Mouse (Mus musculus): ENCODE data around the gene Ulbp1. TPM values are rescaled to one million over a fixed set of nuclear protein-coding genes. Genes with fewer than 3 reads are reported as not detected.

The Ulbp1 gene
- polyA plus RNA-seq, 1 experiment from 2014 or later, result 3.5 TPM

- WGBS, result under 1% methylated on average over 73 of the region's 73 CpGs
- peak; percentile 49 for ATAC-seq
- peaks cover 22% of the 10 kb centered on the region for H3K27me3 ChIP-seq (replicated peaks)
- no peaks in the 10 kb centered on the region for H3K36me3 ChIP-seq
- H3K9ac ChIP-seq, result peak overlapping the region; percentile 49
- peak overlapping the region; percentile 100 for H3K4me2 ChIP-seq (replicated peaks)
- peaks cover 10% of the 10 kb centered on the region for H3K4me1 ChIP-seq (replicated peaks)
- H3K27ac ChIP-seq, result no peak overlapping the region; the same call in 1 of the 2 replicates
- H3K4me3 ChIP-seq (replicated peaks), result peak overlapping the region; percentile 64
- 0 out of 2 replicates have a peak, but pooled peaks cover 2% of the 10 kb centered on the region for H3K9me3 ChIP-seq
These were observed 81.2 kb downstream of the Ulbp1 start for GRCm38 (mm10) chr10:7391935-7392930.

GRCm38 (mm10) chr10:7391561-7391934 is 81.9 kb downstream of the Ulbp1 start:
- Histone ChIP-seq H3K9ac (peak overlapping the region; percentile 49), H3K27me3 (replicated peaks) (peaks cover 22% of the 10 kb centered on the region), H3K36me3 (no peaks in the 10 kb centered on the region), H3K4me3 (replicated peaks) (peak overlapping the region; percentile 64), H3K9me3 (0 out of 2 replicates have a peak, but pooled peaks cover 2% of the 10 kb centered on the region), H3K4me2 (replicated peaks) (peak overlapping the region; percentile 100), H3K27ac (no peak overlapping the region; the same call in 1 of the 2 replicates), H3K4me1 (replicated peaks) (peaks cover 10% of the 10 kb centered on the region)
- 0% methylated on average over 20 of the region's 20 CpGs for WGBS
- ATAC-seq, result peak; percentile 76

- peaks cover 10% of the 10 kb centered on the region for H3K4me1 ChIP-seq (replicated peaks)
- peak overlapping the region; percentile 49 for H3K9ac ChIP-seq
- H3K27me3 ChIP-seq (replicated peaks), result peaks cover 22% of the 10 kb centered on the region
- no peak overlapping the region for H3K27ac ChIP-seq
- under 1% methylated on average over 31 of the region's 31 CpGs for WGBS
- H3K4me2 ChIP-seq (replicated peaks), result peak overlapping the region; percentile 100
- 0 out of 2 replicates have a peak, but pooled peaks cover 2% of the 10 kb centered on the region for H3K9me3 ChIP-seq
- peak overlapping the region; percentile 64 for H3K4me3 ChIP-seq (replicated peaks)
- H3K36me3 ChIP-seq, result no peaks in the 10 kb centered on the region
- peak; percentile 73 for ATAC-seq
These were observed 82.3 kb downstream of the Ulbp1 start for GRCm38 (mm10) chr10:7391108-7391507.

Other genes starting within 250 kb of the Ulbp1 start
- gene Lrp11, start 116.2 kb upstream of the Ulbp1 start, polyA plus RNA-seq (2015; fragmentation: Nextera tagmentation; extraction: Ambion mirVana), result 6.8 and 6.9 TPM in 2 replicates
- gene Nup43, start 193.9 kb upstream of the Ulbp1 start, polyA plus RNA-seq (2015; fragmentation: Nextera tagmentation; extraction: Ambion mirVana), result 48.9 and 51.2 TPM in 2 replicates
- 114 TPM in 2 replicates for gene Pcmt1, start 207.5 kb upstream of the Ulbp1 start, polyA plus RNA-seq (2015; fragmentation: Nextera tagmentation; extraction: Ambion mirVana)
- 8.2 and 8.4 TPM in 2 replicates for gene Lats1, start 207.6 kb upstream of the Ulbp1 start, polyA plus RNA-seq (2015; fragmentation: Nextera tagmentation; extraction: Ambion mirVana)

All from intestine, embryonic 15.5 days (tissue).